ENCODE assay signal across 26 mouse cellular contexts in the genomic region with DNA sequence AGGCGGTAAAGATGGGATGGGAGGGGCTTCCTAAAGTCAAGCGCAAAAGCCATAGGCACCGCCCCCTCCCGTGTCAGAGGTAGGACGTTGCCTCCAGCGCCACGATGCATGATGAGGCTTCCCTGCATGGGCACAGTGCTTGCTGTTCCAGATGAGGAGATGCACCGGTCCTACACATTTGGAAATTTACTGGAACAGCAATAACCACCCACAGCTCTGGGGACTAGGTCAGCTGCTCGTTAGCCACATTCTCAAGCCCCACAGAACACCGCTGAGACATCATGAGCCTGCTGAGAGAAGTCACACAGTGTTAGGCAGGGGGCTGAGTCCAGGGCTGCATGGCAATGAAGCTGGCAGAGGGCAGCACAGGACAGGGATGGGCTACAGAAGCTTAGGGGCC. TPM values are rescaled to one million over a fixed set of nuclear protein-coding genes. Genes with fewer than 3 reads are reported as not detected.
"Had no signal": no experiment of that assay in that cellular context is flagged by ENCODE, and none has a peak within 500 bp of the region (broad histone marks: within the 10 kb centered on the region; RNA-seq: fewer than 3 reads in every experiment).

No protein-coding gene starts in this region.

- ATAC-seq: hindbrain, postnatal 0 days; intestine, embryonic 16.5 days; liver, embryonic 12.5 days had no signal

- H3K27me3 ChIP-seq: hindbrain, embryonic 13.5 days; hindbrain, embryonic 15.5 days; limb, embryonic 13.5 days; limb, embryonic 15.5 days; liver, embryonic 12.5 days had no signal

- H3K27ac ChIP-seq: heart, adult 2 months; heart, embryonic 13.5 days; heart, embryonic 15.5 days; hindbrain, embryonic 13.5 days; hindbrain, embryonic 15.5 days; hindbrain, postnatal 0 days; kidney, embryonic 15.5 days; kidney, postnatal 0 days; limb, embryonic 13.5 days; limb, embryonic 15.5 days; liver, embryonic 12.5 days; liver, embryonic 14.5 days had no signal

- H3K4me2 ChIP-seq: heart, embryonic 11.5 days; heart, embryonic 13.5 days; heart, embryonic 15.5 days; hindbrain, embryonic 13.5 days; hindbrain, embryonic 15.5 days; kidney, embryonic 15.5 days; limb, embryonic 13.5 days; limb, embryonic 15.5 days; liver, embryonic 12.5 days had no signal

- H3K9ac ChIP-seq: heart, embryonic 13.5 days; heart, embryonic 15.5 days; hindbrain, embryonic 13.5 days; hindbrain, embryonic 15.5 days; kidney, embryonic 15.5 days; limb, embryonic 13.5 days; limb, embryonic 15.5 days; liver, embryonic 12.5 days; liver, embryonic 14.5 days had no signal

- H3K4me3 ChIP-seq: heart, adult 2 months; heart, embryonic 13.5 days; heart, embryonic 15.5 days; hindbrain, embryonic 13.5 days; hindbrain, embryonic 15.5 days; kidney, embryonic 15.5 days; limb, embryonic 13.5 days; limb, embryonic 15.5 days; liver, embryonic 12.5 days had no signal

- H3K9me3 ChIP-seq: heart, embryonic 13.5 days; heart, embryonic 15.5 days; hindbrain, embryonic 13.5 days; hindbrain, embryonic 15.5 days; kidney, embryonic 15.5 days; limb, embryonic 13.5 days; limb, embryonic 15.5 days; liver, embryonic 12.5 days had no signal

- H3K36me3 ChIP-seq: heart, embryonic 13.5 days; heart, embryonic 15.5 days; kidney, embryonic 15.5 days; limb, embryonic 13.5 days; limb, embryonic 15.5 days; liver, embryonic 12.5 days had no signal

- DNase-seq: gastrocnemius, postnatal 14 days; gastrocnemius, postnatal 36 days; heart, adult 11 months; heart, adult 2 months; heart, postnatal 14 days; heart, postnatal 36 days; kidney, adult 11 months; kidney, adult 9 months; kidney, postnatal 14 days; kidney, postnatal 36 days; layer of hippocampus, postnatal 36 days; left cerebral cortex, postnatal 4 days had no signal

- H3K4me1 ChIP-seq: liver, embryonic 12.5 days had no signal

RNA-seq across cellular contexts. Expression of gene Rbfox3, which starts 39.9 kb away (rescaled TPM):
- total RNA-seq: hematopoietic stem cell, adult 5-6 weeks had no signal
- polyA plus RNA-seq: heart, adult 2 months had no signal
